Mouse (Mus musculus): ENCODE results near the gene Vgll4. TPM values are rescaled to one million over a fixed set of nuclear protein-coding genes. Genes with fewer than 3 reads are reported as not detected.
"Not testable (repeated sequence)": the region's sequence is repeated elsewhere in the genome, so short reads cannot be mapped to it uniquely, and the experiment has no call there.

Gene Vgll4
- total RNA-seq, 2 experiments from 2014 or later: 54.7 to 57.4 TPM

GRCm38 (mm10) chr6:114893427-114894209, 76.2 kb downstream of the Vgll4 start:
- peak; percentile 79 to 81 for DNase-seq

- peak; percentile 30 to 47 for DNase-seq
Observed at GRCm38 (mm10) chr6:114892363-114892762, 77.4 kb downstream of the Vgll4 start.

- no peak for DNase-seq
Observed at GRCm38 (mm10) chr6:114891771-114892170, 78.0 kb downstream of the Vgll4 start.

GRCm38 (mm10) chr6:114891272-114891671, 78.5 kb downstream of the Vgll4 start:
- no peak for DNase-seq

GRCm38 (mm10) chr6:114890411-114891115, 79.2 kb downstream of the Vgll4 start:
- peak; percentile 93 to 94 for DNase-seq

- DNase-seq: not testable (repeated sequence)
Observed at GRCm38 (mm10) chr6:114889971-114890370, 79.8 kb downstream of the Vgll4 start.

- DNase-seq: peak; percentile 90
Observed at GRCm38 (mm10) chr6:114888922-114889321, 80.9 kb downstream of the Vgll4 start.

- DNase-seq: no peak
Observed at GRCm38 (mm10) chr6:114886504-114887361, 83.1 kb downstream of the Vgll4 start.

GRCm38 (mm10) chr6:114886012-114886411, 83.8 kb downstream of the Vgll4 start:
- DNase-seq: no peak

- no peak for DNase-seq
Observed at GRCm38 (mm10) chr6:114885129-114885528, 84.7 kb downstream of the Vgll4 start.

GRCm38 (mm10) chr6:114883261-114883740, 86.5 kb downstream of the Vgll4 start:
- DNase-seq: peak; percentile 75 to 81

GRCm38 (mm10) chr6:114882675-114883074, 87.1 kb downstream of the Vgll4 start:
- DNase-seq: no peak

- DNase-seq: no peak
Observed at GRCm38 (mm10) chr6:114882212-114882611, 87.6 kb downstream of the Vgll4 start.

- no peak for DNase-seq
Observed at GRCm38 (mm10) chr6:114880798-114881197, 89.0 kb downstream of the Vgll4 start.

GRCm38 (mm10) chr6:114878841-114879520, 90.8 kb downstream of the Vgll4 start:
- DNase-seq: peak; percentile 46 to 61

- DNase-seq: no peak
Observed at GRCm38 (mm10) chr6:114876546-114876945, 93.2 kb downstream of the Vgll4 start.

- DNase-seq: no peak
Observed at GRCm38 (mm10) chr6:114876033-114876432, 93.8 kb downstream of the Vgll4 start.

GRCm38 (mm10) chr6:114875018-114875558, 94.7 kb downstream of the Vgll4 start:
- peak; percentile 95 to 96 for DNase-seq

- peak; percentile 35 to 59 for DNase-seq
Observed at GRCm38 (mm10) chr6:114874138-114874928, 95.5 kb downstream of the Vgll4 start.

GRCm38 (mm10) chr6:114873808-114874137, 96.0 kb downstream of the Vgll4 start:
- no peak for DNase-seq
